Mouse (Mus musculus): Measurements from ENCODE around the gene Kdelr2. TPM values are rescaled to one million over a fixed set of nuclear protein-coding genes. Genes with fewer than 3 reads are reported as not detected.

The Kdelr2 gene
- polyA plus RNA-seq, 1 experiment, result 91.8 TPM

DNA sequence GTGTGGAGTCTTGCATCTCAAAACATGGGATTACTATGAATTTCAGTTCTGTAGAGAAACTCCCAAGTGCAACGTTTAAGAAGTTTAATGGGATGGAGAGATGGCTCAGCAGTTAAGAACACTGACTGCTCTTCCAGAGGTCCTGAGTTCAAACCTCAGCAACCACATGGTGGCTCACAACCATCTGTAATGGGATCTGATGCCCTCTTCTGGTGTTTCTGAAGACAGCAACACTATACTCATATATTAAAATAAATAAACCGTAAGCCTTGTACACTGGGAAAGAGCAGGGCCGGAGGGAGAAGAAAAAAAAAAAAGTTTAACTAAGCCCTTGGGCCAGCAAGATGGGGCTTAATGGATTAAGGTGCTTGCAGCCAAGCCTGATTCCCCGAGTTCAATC lies 19.4 kb downstream of the Kdelr2 start:
- no peak for TF ChIP-seq CTCF (conservative IDR thresholded peaks at IDR 0.05; ENCODE audit: insufficient read depth, insufficient read length, low read depth, low read length)
- DNase-seq, result no peak

DNA sequence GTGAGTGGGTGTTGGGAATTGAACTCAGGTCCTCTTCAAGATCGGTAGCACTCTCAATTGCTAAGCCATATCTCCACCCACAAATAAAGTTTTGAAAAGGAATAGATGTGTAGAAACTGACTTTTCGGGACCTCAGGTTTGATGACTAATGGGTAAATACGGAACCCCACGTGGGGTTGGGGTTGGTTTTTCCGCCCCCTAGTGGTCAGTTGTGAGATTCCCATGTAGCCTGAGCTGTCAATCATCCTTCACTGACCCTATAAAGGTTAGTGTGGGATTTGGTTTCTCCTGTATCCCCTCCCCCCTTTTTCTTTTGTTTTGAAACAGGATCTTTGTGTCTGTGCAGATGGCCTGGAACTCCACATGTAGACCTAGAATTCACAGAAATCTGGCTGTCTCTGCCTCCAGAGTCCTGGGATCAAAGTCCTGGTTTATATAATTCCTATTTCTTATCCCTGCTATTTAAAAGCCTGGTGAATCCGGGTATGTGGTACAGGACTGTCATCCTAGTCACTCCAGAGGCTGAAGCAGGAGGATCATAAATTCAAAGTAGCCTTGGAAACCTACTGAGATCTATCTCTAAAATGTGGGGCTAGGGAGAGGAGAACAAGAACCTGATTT lies 20.4 kb downstream of the Kdelr2 start:
- Histone ChIP-seq H3K4me3 (ENCODE audit: insufficient read depth, low read depth, low read length) (no peak overlapping the region), H3K27me3 (replicated peaks; ENCODE audit: control insufficient read depth, insufficient read depth, low read length) (no peaks in the 10 kb centered on the region), H3K4me1 (ENCODE audit: control insufficient read depth, insufficient read depth, low read length) (no peaks in the 10 kb centered on the region; the same call in 1 of the 2 replicates), H3K27ac (ENCODE audit: insufficient read depth, low read depth, low read length) (no peak overlapping the region), H3K36me3 (ENCODE audit: control insufficient read depth, insufficient read depth, low read length) (no peaks in the 10 kb centered on the region)
- DNase-seq, result peak; percentile 63
- WGBS, result 17% methylated on average over 6 of the region's 6 CpGs
- TF ChIP-seq POLR2A (IDR thresholded peaks at IDR 0.05; ENCODE audit: low read depth, low read length) (no peak), CTCF (conservative IDR thresholded peaks at IDR 0.05; ENCODE audit: insufficient read depth, insufficient read length, low read depth, low read length) (peak; percentile 79)

More for the DNA sequence above, 19.4 kb downstream of the Kdelr2 start:
- H3K36me3 ChIP-seq (ENCODE audit: control insufficient read depth, insufficient read depth, low read length), result peaks cover 1% of the 10 kb centered on the region
- 80% methylated on average over 4 of the region's 4 CpGs for WGBS
- no peaks in the 10 kb centered on the region for H3K27me3 ChIP-seq (replicated peaks; ENCODE audit: control insufficient read depth, insufficient read depth, low read length)
- no peak overlapping the region for H3K27ac ChIP-seq (ENCODE audit: insufficient read depth, low read depth, low read length)
- H3K4me3 ChIP-seq (ENCODE audit: insufficient read depth, low read depth, low read length), result no peak overlapping the region
- no peaks in the 10 kb centered on the region; the same call in 1 of the 2 replicates for H3K4me1 ChIP-seq (ENCODE audit: control insufficient read depth, insufficient read depth, low read length)

DNA sequence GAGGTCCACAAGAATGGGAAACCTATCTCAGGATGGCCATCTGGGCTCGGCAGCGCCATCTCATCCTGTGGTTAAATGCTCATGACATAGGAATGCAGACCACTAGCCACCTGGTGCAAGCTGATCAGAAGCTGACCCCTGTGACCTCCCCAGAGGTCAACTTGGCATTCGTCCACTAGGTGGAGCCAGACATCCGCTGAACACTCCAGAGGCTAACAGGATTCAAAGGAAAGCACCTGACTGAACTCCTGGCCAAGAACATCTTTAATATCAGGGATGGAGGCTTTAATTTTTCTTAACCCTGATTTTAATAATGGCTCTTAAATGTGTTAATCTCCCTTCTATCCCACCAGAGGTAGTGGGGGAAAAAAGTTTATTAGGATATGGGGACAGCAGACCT lies 30.8 kb downstream of the Kdelr2 start:
- peak; percentile 76 for DNase-seq
- H3K27me3 ChIP-seq (replicated peaks; ENCODE audit: control insufficient read depth, insufficient read depth, low read length), result no peaks in the 10 kb centered on the region
- H3K4me3 ChIP-seq (ENCODE audit: insufficient read depth, low read depth, low read length), result no peak overlapping the region
- H3K27ac ChIP-seq (ENCODE audit: insufficient read depth, low read depth, low read length), result no peak overlapping the region
- 6% methylated on average over 4 of the region's 4 CpGs for whole genome bisulfite sequencing
- no peaks in the 10 kb centered on the region for H3K4me1 ChIP-seq (ENCODE audit: control insufficient read depth, insufficient read depth, low read length)
- TF ChIP-seq CTCF (conservative IDR thresholded peaks at IDR 0.05; ENCODE audit: insufficient read depth, insufficient read length, low read depth, low read length) (peak; percentile 93), POLR2A (IDR thresholded peaks at IDR 0.05; ENCODE audit: low read depth, low read length) (no peak)
- no peaks in the 10 kb centered on the region for H3K36me3 ChIP-seq (ENCODE audit: control insufficient read depth, insufficient read depth, low read length)

DNA sequence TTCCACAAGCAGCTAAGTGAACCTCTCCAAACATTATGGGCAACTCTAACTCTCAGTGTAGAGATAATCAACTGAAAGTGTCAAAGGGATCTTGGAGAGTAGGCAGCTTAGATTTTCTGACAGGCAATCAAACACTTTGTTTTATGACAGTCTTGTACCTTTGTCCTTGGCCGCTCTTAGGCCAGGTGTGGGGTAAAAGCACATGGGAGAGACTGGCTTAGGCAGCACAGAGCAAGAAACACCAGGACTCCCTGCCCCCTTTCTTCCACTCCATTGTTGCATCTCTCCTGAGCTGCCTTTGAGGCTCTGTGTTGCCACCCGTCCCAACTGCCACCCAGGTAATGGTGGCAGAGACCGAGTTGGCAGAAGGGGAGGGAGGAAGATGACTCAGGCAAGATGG lies 37.7 kb downstream of the Kdelr2 start:
- Histone ChIP-seq H3K4me3 (ENCODE audit: insufficient read depth, low read depth, low read length) (no peak overlapping the region), H3K36me3 (ENCODE audit: control insufficient read depth, insufficient read depth, low read length) (no peaks in the 10 kb centered on the region), H3K27ac (ENCODE audit: insufficient read depth, low read depth, low read length) (no peak overlapping the region), H3K27me3 (replicated peaks; ENCODE audit: control insufficient read depth, insufficient read depth, low read length) (no peaks in the 10 kb centered on the region), H3K4me1 (ENCODE audit: control insufficient read depth, insufficient read depth, low read length) (no peaks in the 10 kb centered on the region)
- no peak for TF ChIP-seq CTCF (conservative IDR thresholded peaks at IDR 0.05; ENCODE audit: insufficient read depth, insufficient read length, low read depth, low read length)
- no peak for TF ChIP-seq POLR2A (IDR thresholded peaks at IDR 0.05; ENCODE audit: low read depth, low read length)
- WGBS, result 69% methylated on average over 3 of the region's 3 CpGs
- DNase-seq, result no peak

DNA sequence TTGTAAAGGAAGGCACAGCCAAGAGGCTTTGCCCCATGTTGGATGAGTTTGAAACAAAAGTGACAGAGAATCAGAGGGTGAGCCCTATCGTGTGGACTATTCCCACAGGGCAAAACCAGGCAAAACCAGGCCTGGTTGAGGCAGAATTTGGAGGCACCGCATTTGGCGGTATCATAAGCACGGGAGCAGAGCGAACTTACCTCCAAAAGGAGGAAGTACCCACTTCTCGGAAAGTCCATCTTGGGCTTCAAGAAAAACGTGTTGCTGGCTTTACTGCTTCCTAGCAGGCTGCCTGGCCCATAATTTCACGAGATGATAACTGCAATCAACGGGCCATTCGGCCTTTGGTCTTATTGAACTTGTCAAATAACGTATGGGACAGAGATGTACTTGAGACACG lies 38.1 kb downstream of the Kdelr2 start:
- H3K27ac ChIP-seq (ENCODE audit: insufficient read depth, low read depth, low read length), result no peak overlapping the region

DNA sequence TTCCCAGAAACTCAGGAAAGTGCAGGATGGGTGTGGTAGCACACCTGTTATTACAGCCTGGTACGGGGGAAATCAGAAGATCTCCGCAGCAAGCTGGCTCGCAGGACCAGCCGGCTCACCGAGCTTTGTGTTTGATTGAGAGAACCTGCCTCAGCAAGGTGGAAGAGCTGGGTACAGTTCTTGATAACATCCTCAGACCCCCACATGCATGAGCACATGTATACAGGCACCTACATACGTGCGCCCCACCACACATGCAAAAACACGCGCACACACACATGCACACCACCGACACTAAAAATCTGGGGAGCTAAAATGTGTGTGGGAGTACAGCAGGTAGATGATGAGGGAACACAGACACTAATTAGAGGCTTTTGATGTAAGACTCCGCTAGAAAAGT lies 60.0 kb downstream of the Kdelr2 start:
- Histone ChIP-seq H3K4me3 (ENCODE audit: insufficient read depth, low read depth, low read length) (peak overlapping the region; percentile 83; the same call in 1 of the 2 replicates), H3K36me3 (ENCODE audit: control insufficient read depth, insufficient read depth, low read length) (no peaks in the 10 kb centered on the region), H3K27ac (ENCODE audit: insufficient read depth, low read depth, low read length) (no peak overlapping the region), H3K4me1 (ENCODE audit: control insufficient read depth, insufficient read depth, low read length) (peaks cover 3% of the 10 kb centered on the region; the same call in 1 of the 2 replicates), H3K27me3 (replicated peaks; ENCODE audit: control insufficient read depth, insufficient read depth, low read length) (no peaks in the 10 kb centered on the region)
- TF ChIP-seq POLR2A (IDR thresholded peaks at IDR 0.05; ENCODE audit: low read depth, low read length) (no peak), CTCF (conservative IDR thresholded peaks at IDR 0.05; ENCODE audit: insufficient read depth, insufficient read length, low read depth, low read length) (no peak)
- 85% methylated on average over 11 of the region's 11 CpGs for WGBS
- DNase-seq, result no peak

More for the DNA sequence above, 38.1 kb downstream of the Kdelr2 start:
- no peaks in the 10 kb centered on the region for H3K36me3 ChIP-seq (ENCODE audit: control insufficient read depth, insufficient read depth, low read length)
- TF ChIP-seq CTCF (conservative IDR thresholded peaks at IDR 0.05; ENCODE audit: insufficient read depth, insufficient read length, low read depth, low read length) (no peak), POLR2A (IDR thresholded peaks at IDR 0.05; ENCODE audit: low read depth, low read length) (no peak)
- H3K4me1 ChIP-seq (ENCODE audit: control insufficient read depth, insufficient read depth, low read length), result no peaks in the 10 kb centered on the region
- no peak for DNase-seq
- WGBS, result 86% methylated on average over 12 of the region's 12 CpGs
- H3K27me3 ChIP-seq (replicated peaks; ENCODE audit: control insufficient read depth, insufficient read depth, low read length), result no peaks in the 10 kb centered on the region
- no peak overlapping the region for H3K4me3 ChIP-seq (ENCODE audit: insufficient read depth, low read depth, low read length)

DNA sequence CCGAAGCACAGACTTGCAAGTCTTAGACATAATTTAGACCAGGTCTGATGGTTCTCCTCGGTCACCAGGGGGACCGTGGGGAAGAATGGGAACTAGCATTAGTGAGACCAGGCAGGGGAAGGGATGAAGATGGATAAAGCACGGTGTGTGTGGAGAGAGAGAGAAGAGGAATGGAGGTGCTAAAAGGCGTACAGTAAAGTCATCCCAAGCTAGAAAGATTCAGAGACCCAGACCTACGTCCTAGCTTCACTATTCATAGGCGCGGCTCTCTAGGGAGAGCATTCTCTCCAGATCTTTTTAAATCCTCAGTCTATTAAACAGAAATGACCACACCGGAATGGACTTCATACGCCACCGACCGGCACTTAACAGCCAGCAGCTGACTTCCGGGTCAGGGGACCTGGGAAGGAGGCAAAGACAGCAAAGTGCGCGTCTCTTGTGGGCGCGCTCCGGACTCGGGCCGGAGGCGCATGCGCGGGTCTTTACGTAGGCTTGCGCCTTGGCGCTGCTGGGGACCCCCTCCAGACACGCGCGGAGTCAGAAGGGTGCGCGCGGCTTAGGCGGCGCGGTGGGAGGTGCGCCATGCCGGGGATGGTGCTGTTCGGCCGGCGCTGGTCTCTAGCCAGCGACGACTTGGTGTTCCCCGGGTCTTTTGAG lies 60.6 kb downstream of the Kdelr2 start, which contains the start of gene Daglb:
TSS of gene Daglb (plus strand) at position 485 of the 657 bp plus-strand sequence.
- H3K27ac ChIP-seq (ENCODE audit: insufficient read depth, low read depth, low read length), result peak within 1 kb of the TSS; percentile 18; the same call in 1 of the 2 replicates
- TF ChIP-seq CTCF (conservative IDR thresholded peaks at IDR 0.05; ENCODE audit: insufficient read depth, insufficient read length, low read depth, low read length), result no peak
- TF ChIP-seq POLR2A (IDR thresholded peaks at IDR 0.05; ENCODE audit: low read depth, low read length), result peak; percentile 48
- H3K36me3 ChIP-seq (ENCODE audit: control insufficient read depth, insufficient read depth, low read length), result no peaks in the 10 kb centered on the region
- H3K4me1 ChIP-seq (ENCODE audit: control insufficient read depth, insufficient read depth, low read length), result peaks cover 3% of the 10 kb centered on the region; the same call in 1 of the 2 replicates
- WGBS, result 2% methylated on average over 43 of the region's 43 CpGs
- H3K27me3 ChIP-seq (replicated peaks; ENCODE audit: control insufficient read depth, insufficient read depth, low read length), result no peaks in the 10 kb centered on the region
- peak; percentile 92 for DNase-seq
- H3K4me3 ChIP-seq (ENCODE audit: insufficient read depth, low read depth, low read length), result peak within 1 kb of the TSS; percentile 83
